Mouse (Mus musculus): Measurements from ENCODE around the gene Dpp8.
A peak's percentile ranks its signal among the peaks of the same experiment; 100 is the strongest.

Gene Dpp8

DNA sequence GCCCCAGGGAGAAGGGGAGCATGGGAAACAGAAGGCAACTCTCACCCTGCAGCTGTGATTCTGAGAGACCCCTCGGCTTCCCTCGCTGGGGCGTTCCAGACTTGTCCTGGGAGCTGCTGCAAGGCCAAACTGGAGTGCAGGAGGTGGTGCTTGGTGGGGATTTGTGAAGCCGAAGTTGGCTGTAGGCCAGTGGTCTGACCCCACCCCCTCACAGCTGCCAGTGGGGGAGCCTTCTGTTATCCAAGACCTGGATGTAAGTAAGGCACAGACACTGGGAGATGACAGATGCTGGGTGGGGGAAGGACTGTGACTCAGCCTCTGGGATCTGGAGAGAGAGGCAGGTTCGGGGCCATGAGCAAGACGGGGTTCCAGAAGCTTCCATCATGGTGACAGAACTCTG, 62.0 kb downstream of the Dpp8 start:
- no peak for DNase-seq

DNA sequence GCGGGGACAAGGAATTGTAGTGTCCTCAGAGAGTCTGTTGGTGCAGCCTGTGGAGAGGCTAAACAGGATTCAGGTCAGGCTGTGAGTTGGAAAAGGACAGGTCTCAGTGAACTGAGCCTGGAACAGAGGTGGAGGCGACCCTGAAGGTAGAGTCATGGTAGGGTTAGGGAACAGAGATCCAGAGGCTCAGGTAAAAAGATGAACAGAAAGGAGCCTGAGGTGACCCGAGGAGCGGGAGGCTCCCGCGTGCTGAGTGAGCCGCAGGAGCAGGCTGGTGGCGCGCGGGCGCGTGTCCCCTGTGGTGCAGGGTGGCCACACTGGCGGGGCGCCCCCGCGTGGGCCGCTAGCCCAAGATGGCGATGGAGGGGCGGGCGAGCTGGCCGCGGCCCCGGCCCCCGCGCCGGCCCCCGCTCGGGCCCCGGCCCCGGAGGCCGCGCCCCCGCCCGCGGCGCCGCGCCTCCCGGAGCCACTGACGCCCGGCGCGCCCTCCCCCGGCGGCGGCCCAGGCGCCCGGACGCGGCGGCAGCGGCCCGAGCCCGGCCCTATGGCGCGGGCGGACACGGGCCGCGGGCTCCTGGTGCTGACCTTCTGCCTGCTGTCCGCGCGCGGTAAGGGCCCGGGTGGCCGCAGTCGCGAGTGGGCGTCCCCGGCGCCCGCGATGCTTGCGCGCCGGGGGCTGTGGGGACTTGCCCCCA, 68.9 kb downstream of the Dpp8 start, which contains the start of gene Igdcc4:
Igdcc4 (plus strand) TSS at position 496 of the 695 bp plus-strand sequence.
- no peak for DNase-seq

DNA sequence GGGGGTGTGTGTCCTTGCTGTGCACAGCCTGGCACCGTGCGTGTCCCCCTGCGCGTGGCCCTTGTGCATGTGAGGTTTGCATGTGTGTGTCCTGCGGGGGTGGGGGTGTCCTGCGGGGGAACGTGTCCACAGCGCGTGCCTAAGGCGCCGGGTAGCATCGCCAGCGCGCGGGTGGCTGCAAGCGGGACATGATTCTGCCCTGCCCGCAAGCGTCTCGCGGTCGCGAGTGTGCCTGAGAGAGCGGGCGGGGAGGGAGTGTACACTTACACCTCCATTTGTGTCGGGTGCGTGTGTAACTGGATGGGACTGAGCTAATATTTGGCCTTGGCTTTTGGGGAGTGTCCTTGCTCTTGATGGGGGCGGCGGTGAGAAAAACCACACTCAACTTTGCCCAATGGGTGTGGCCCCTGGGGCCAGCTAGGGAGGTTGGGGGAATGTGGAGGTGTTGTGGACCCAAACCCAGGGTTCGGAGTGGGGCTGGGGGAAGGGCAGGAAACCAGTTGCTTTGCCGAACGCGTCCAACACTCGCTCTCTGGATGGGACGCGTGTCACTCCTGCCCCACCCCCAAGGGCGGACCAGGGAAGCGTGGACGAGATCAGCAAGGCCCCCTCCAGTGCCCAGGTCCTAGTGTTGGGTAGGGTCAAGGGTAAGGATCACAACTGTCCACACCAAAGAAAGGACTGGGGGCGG, 69.6 kb downstream of the Dpp8 start:
- peak in 1 of 2 experiments; percentile 21 for DNase-seq

DNA sequence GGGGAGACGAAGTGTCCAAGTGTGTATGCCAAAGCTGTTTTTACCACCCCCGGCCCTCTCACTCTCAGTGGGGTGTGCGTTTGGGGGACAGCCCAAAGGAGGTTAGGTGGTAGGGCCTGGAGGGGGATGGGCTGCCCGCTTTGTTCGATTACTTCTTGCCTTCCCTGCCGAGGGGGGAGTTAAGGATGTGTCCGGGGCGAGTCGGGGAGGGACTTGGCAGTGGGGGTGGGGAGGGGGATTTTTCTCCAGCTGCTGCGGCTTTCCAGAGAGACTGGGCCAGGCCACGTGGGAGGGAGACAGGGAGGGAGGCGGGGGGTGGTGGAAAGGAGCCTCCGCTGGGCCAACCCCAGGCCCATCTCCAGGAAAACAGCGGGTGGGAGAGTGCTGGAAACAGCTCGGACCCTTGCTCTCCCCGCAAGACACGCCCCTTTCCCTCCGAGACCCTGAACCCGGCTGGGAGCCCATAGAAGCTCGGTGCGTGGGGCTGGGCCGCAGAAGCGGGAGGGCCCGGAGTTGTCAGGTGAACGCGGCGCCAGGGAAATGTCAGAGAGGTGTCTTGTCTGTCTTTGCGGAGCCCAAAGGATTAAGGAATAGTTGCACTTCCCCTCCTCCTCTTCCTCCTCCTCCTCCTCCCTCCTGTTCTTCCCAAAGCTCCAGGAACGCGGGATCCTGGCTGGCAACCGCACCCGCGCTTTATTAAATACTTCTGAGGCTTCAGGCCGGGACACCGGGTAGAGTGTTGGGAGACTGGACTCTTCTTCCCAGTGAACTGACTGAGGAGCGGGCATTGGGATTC, 70.4 kb downstream of the Dpp8 start:
- no peak for DNase-seq

DNA sequence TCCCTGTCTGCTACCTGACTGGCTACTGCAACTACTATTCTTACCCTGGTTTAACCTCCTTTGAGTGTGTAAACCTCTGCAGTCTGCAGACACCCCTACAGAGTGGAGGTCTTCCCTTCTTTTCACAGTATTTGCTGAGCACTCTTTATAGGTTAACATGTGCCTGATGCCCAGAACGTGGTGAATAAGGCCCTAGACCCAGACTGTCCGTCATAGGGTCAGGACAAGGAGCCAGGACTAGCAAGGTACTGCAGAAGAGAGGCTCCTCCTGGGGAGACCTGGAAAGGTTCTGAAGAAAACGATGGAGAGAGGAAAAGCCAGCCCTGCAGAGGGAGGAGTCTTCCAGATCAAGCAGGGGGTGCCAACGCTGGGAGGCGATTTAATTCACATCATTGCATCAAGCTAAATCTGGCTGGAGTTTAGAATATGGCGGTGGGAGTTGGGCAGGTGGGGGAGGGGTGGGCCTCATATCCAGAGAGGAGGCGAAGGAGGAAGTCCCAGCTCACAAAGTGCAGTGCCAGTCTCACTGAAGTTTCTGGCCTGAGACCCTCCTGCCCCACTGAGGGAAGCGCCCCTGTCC, 71.0 kb downstream of the Dpp8 start:
- DNase-seq, result no peak

DNA sequence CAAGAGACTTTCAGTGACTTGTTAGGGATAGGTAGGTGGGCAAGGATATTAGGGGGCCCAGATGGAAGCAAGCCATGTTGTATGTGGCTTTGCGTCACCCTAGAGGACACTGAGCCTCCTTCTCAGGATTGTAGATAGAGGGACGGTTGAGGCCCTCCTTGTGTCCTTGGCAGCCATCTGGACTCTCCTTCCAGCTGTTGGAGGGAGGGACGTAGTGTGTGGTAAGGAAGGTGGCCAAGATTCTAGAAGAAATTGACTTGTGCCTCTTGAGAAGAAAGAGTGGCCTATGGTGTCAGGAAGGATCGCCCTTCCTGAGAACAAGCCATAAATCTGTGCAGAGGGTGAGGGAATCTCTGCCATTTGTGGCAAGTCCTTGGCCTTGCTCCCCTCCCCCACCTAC, 74.6 kb downstream of the Dpp8 start:
- DNase-seq, result no peak

DNA sequence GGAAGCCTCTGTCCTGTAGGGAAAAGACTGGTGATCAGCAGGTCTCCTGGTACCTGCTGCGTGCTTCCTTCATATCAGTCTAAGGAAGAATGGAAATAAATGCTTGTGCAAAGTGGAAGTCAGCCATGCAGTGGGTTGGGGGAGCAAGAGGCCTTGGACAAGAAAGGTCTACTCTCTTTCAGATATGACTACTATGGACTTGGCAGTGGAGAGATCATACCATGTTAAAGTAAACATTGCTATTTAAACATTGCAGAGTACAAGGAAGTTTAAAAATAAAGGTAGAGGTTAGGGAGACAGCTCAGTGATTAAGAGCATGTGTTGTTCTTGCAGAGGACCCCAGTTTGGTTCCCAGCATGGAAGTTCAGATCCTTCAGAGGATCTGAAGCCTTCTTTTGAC, 75.7 kb downstream of the Dpp8 start:
- DNase-seq, result no peak

DNA sequence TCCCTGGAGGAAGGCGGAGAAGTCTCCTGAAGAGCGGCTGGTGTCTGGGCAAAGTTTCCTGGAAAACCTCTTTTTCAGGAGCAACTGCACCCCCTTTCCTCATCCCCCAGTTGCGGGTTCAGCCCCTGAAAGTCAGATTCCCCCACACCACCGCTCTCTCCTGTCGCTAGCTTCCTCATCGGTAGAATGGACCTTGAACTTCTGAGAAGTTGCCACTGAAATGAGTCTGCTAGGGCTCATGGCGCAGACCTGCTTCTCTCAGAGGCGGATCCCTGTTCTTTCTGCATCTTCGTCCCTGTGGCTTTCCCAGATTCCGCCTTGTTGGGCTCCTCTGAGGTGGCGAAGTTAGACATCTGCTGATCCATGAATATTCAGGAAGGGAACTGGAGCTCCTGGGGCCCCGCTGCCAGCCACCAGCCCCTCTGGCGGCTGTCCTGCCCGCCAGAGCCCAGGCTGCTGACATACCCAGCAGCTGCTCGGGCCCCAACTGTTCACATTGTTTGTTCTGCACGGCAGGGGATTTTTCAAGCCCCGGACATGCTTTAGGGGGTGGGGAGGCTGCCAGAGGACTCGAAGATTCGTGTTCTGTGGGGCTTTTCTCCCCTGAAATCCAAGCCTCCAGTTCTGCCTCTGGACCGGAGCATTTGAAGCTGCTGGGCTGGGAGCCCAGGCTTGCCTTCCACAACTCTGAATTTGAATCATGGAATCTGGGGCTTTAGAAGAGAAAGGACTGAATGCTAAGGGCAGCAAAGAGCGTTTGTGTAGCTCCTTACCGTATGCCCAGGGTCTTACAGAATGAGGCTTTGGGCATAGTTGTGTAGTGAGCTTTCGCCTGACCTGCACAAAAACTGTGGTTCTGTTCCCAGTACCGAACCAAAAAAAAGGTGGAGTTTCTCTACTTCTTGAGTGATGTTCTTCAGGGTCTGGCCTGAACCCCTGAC, 77.2 kb downstream of the Dpp8 start:
- DNase-seq, result no peak

DNA sequence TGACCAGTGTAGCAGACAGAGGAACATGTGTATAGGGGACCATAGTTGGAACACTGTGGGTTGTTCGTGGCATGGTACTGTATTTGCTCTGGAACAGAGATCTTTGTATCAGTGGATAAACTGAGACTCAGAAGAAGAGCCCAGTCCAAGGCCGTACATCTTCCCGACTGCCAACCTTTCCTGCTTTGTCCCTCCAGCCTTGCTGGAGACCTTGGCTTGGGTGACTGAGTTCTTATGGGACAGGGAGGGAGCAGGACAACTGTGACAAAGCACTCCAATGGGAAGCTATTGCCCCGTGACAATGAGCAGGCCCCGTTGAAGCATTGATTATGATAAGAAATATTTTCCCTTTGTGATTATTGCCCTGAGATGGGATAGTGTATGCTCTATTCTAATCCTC, 79.5 kb downstream of the Dpp8 start:
- DNase-seq, result no peak

DNA sequence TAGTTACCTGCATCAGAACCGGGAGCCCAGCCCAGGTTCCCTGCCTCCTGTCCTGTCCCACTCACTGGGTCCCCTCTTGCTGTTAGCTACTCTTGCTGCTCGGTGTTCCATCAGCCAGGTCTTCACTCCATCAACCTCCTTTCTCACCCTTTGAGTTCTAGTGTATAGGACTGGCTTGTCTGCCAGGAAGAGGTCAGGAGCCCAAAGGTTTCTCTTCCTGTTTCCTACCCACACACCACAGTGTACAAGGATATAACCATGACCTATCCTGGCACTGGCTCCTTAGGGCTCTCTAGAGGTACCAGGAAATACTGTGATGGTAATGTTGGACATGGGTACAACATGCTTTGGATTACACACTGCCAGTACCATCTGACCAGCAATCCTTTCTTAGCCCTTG, 81.5 kb downstream of the Dpp8 start:
- DNase-seq, result no peak

DNA sequence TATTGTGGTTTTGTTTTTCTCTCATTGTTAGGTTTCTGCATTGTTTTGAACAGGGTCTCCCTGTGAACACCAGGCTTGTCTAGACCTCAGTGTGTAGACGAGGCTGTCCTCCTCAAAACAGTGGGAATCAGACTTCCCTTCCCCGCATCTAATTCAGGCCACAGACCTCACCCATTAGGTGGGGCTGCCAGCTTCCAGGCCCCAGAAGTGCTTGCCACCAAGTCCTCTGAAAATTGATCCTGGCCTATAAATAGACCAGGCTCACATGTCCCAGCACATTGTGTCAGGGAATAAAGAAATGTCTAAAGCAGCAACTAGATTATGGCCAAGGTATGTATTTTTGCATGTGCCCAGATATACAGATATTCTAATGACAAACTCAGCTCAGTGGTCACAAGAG, 83.7 kb downstream of the Dpp8 start:
- no peak for DNase-seq

DNA sequence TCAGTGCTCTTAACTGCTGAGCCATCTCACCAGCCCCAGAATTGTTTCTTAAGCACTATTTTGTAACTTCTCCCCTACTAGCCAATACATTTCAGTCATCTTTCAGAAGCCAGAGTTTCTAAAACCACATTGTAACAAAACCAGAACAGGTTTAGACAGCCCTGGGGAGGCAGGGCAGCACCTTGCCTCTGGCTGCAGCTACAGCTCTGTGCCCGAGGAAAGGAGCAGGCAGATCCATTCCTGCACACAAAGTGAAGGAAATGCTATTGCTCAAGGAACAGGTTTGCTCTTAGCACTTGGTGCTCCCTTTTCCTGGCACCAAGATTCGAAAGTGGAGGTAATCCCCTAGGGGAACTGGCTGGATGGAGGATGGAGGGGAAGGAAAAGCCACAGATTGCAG, 85.3 kb downstream of the Dpp8 start:
- DNase-seq, result no peak

DNA sequence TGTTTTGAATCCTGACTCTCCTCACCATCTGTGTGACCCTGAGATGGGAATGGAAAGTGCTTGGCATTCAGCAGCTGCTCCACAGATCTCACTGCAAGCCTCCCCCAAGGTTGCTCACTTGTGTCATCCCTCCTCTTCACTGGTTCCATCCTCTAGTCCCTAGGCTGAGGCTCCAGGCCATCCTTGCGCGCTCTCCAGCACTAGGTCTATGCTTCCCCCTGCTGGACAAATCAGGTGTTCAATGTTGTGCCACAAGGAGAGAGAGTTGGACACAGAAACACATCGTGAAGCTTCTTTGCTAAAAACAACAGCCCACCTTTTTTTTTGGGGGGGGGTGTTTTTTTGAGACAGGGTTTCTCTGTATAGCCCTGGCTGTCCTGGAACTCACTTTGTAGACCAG, 88.7 kb downstream of the Dpp8 start:
- DNase-seq, result peak; percentile 65 to 73

DNA sequence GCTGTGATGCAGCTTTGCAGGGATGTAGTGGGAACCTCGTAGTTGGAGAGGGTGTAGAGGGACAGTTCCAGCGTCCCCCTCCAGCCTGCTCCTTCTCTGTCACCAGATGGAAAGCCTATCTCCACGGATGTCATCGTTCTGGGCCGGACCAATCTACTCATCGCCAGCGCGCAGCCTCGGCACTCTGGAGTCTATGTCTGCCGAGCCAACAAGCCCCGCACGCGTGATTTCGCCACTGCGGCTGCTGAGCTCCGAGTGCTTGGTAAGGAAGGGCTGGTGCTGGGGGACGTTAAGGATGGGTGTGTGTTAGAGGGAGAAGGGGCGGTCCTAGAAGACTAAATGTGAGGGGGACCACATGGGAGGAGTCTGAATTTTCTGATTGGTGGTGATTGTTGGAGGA, 90.3 kb downstream of the Dpp8 start:
- DNase-seq, result no peak

DNA sequence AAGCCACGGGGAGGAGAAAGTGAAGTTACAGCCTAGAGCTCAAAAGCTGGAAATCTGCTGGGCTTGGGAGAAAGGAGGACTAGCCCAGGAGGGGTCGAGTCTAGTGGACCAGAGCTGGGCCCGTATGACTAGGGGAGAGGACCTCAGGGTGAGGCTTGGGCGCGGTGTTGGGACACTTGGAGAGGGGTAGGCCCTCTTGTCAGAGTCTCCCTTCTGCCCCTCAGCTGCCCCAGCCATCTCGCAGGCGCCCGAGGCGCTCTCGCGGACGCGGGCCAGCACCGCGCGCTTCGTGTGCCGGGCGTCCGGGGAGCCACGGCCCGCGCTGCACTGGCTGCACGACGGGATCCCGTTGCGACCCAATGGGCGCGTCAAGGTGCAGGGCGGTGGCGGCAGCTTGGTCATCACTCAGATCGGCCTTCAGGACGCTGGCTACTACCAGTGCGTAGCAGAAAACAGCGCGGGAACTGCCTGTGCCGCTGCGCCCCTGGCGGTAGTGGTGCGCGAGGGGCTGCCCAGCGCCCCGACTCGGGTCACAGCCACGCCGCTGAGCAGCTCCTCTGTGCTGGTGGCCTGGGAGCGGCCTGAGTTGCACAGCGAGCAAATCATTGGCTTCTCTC, 91.4 kb downstream of the Dpp8 start:
- DNase-seq, result peak; percentile 62 to 66

DNA sequence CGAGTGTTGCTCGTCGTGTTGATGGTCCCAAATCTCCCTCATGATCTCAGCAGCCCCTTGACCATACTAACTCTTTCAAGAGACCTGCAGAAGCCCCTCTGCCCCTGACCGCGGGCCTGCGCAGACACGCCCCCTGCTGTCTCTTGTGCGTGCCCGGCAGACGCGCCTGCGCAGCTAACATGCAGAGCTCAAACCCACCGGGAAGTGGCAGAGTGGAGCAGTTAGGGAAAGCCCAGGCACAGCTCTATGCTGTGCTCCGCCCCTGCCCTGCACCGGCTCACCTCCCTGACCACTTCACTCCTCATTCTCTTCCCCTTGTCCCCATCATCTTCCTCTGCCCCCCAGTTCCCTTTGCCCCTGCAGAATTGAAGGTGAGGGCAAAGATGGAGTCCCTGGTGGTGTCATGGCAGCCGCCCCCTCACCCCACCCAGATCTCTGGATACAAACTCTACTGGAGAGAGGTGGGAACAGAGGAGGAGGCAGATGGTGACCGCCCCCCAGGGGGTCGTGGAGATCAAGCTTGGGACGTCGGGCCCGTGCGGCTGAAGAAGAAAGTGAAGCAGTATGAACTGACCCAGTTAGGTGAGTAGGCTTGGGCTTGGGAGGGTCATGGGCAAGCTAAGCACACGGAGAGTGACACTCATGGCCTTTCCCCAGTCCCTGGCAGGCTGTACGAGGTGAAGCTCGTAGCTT, 96.1 kb downstream of the Dpp8 start:
- peak; percentile 49 to 54 for DNase-seq

DNA sequence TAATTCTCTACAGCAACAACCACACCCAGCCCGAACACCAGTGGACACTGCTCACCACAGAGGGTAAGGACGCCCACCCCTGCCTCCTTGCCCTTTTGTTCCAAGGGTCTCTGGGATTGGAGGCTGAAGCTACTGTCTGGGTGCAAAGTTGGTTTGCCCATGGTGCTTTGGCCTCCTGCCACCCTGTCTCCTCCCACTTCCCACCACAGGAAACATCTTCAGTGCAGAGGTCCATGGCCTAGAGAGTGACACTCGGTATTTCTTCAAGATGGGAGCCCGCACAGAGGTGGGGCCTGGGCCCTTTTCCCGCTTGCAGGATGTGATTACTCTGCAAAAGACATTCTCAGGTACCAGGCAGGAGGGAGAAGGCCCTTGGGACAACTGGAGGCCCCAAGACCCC, 99.5 kb downstream of the Dpp8 start:
- DNase-seq, result no peak
